Mouse (Mus musculus) heart, embryonic 12.5 days (tissue): ENCODE data around the gene Syt17. TPM values are rescaled to one million over a fixed set of nuclear protein-coding genes. Genes with fewer than 3 reads are reported as not detected.

Experiments used
- ATAC-seq: fragments of 200-750 bp; cut with Nextera tagmentation; 2 replicates; pipeline ENCODE4 v1.8.0; 2017; ENCODE audit warnings: moderate TSS enrichment, moderate library complexity; ENCODE audit not compliant: insufficient number of reproducible peaks, low FRiP score
- H3K27ac ChIP-seq: fragments of 300-500 bp; sonication (generic); 2 replicates; pipeline ENCODE4 v1.5.1; 2016; ENCODE audit warnings: mild to moderate bottlenecking, moderate library complexity; ENCODE audit not compliant: poor library complexity, severe bottlenecking
- H3K27me3 ChIP-seq: fragments of 300-500 bp; sonication (generic); replicated peaks from 2 replicates; pipeline ENCODE4 v1.6.1; 2016; ENCODE audit warnings: mild to moderate bottlenecking, moderate library complexity
- H3K36me3 ChIP-seq: fragments of 300-500 bp; sonication (generic); 2 replicates; pipeline ENCODE4 v1.6.1; 2016; ENCODE audit warnings: mild to moderate bottlenecking, moderate library complexity
- H3K4me1 ChIP-seq: fragments of 300-500 bp; sonication (generic); replicated peaks from 2 replicates; pipeline ENCODE4 v1.6.1; 2016; ENCODE audit warnings: mild to moderate bottlenecking
- H3K4me2 ChIP-seq: fragments of 300-500 bp; sonication (generic); 2 replicates; pipeline ENCODE4 v1.6.1; 2016; ENCODE audit warnings: mild to moderate bottlenecking, moderate library complexity
- H3K4me3 ChIP-seq: fragments of 300-500 bp; sonication (generic); 2 replicates; pipeline ENCODE4 v1.5.1; 2016; ENCODE audit warnings: mild to moderate bottlenecking
- H3K9ac ChIP-seq: fragments of 300-500 bp; sonication (generic); 2 replicates; pipeline ENCODE4 v1.6.1; 2016; ENCODE audit warnings: mild to moderate bottlenecking, moderate library complexity
- H3K9me3 ChIP-seq: fragments of 300-500 bp; sonication (generic); replicated peaks from 2 replicates; pipeline ENCODE4 v1.6.1; 2016; ENCODE audit warnings: mild to moderate bottlenecking, moderate library complexity
- WGBS: fragments of 180-500 bp; shearing (Covaris S2); methylation state at CpG from one replicate; pipeline ENCODE4 v1.1.7; 2016; 5-methylcytosine and 5-hydroxymethylcytosine counted together
- polyA plus RNA-seq: library from polyadenylated mRNA; unstranded; fragments of >200 nt; fragmentation: Nextera tagmentation; extraction: Ambion mirVana; gene quantifications from 2 replicates; pipeline ENCODE4 v1.2.1, GENCODE M21; 2016

Gene Syt17
- polyA plus RNA-seq, 1 experiment from 2014 or later: 1.2 TPM

DNA sequence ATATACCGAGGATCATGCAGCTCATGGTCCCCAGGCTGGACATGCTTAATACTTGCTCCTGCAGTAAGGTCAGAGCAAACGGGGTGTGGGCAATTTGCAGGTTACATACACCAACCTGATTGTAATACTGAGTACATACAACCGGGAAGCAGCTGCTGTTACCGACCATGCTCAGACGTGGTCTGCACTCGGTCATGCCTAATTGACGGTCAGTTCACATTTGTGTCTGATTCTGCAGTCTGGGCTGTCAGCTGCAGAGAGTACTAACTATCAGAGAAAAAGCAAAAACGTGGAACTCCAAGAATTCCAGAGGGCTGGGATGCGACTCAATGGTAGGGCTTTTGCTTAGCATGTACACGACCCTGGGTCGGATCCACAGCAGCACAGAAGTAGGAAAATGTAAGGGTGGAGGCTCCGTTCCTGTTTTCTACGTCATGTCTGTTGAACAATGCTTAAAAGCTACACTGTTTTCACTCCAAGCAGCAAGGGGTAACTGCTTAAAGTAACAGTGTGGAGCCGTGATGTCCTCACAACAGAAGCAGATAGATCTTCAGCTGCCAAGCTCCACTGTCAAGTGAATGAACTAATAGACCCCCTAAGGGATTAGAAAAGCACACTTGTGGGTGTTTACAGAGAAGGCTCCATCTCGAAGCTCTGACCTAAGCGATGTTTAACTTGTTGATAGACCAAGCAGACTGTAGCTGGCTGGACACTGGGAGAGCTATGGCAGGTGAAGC is 13.5 kb upstream of the Syt17 start:
- 55% methylated on average over 16 of the region's 16 CpGs for WGBS
- no peak overlapping the region for H3K9ac ChIP-seq
- no peak overlapping the region for H3K4me3 ChIP-seq
- ATAC-seq: no peak
- no peak overlapping the region for H3K4me2 ChIP-seq
- no peaks in the 10 kb centered on the region for H3K36me3 ChIP-seq
- no peak overlapping the region for H3K27ac ChIP-seq
- no peaks in the 10 kb centered on the region for H3K27me3 ChIP-seq
- no peaks in the 10 kb centered on the region for H3K9me3 ChIP-seq
- H3K4me1 ChIP-seq: peaks cover 17% of the 10 kb centered on the region

DNA sequence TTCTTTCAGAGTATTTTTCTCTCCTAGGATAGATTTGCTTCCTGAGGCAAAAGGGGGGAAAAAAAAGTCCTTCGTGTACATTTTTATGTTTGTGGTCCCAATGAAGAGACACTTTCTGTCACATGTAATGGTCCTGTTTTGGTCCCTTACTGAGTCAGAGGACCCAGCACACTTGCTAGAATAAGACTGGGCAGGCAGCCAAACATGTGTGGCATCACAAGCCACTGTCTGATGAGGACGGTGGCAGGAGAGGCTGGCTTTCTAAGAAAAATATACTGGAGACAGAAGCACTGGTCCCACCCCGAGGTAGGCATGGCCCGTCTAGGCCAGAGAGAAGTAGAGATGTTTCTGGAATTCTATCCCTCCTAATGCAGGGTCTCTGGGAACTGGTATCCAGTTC is 5.7 kb upstream of the Syt17 start:
- H3K4me1 ChIP-seq: no peaks in the 10 kb centered on the region
- no peak for ATAC-seq
- H3K9ac ChIP-seq: no peak overlapping the region
- no peak overlapping the region for H3K4me3 ChIP-seq
- no peaks in the 10 kb centered on the region for H3K9me3 ChIP-seq
- H3K36me3 ChIP-seq: no peaks in the 10 kb centered on the region
- no peak overlapping the region for H3K4me2 ChIP-seq
- WGBS: 56% methylated on average over 4 of the region's 4 CpGs
- no peak overlapping the region for H3K27ac ChIP-seq
- H3K27me3 ChIP-seq: peaks cover 21% of the 10 kb centered on the region

DNA sequence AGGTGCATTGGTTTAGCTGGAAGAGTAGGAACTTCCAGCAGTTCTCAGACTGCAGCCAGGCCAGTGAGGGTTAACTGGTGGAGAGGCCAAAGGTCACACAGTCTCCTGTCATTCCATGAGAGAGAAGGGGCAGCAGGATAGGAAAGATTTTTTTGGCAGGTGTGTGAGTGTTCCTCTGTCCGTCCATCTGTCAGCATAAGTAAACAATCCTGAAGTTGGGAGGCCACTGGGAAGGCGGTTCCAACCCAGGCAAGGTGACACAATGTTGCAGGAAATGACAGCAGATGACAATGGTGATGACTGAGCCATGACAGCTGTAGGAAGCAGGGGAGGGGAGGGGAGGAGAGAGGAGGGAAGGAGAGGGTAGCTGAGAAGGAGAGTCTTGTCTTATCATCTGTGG is 4.9 kb upstream of the Syt17 start:
- no peak overlapping the region for H3K4me2 ChIP-seq
- peaks cover 26% of the 10 kb centered on the region for H3K27me3 ChIP-seq
- no peaks in the 10 kb centered on the region for H3K9me3 ChIP-seq
- H3K27ac ChIP-seq: no peak overlapping the region
- no peak overlapping the region for H3K9ac ChIP-seq
- H3K4me3 ChIP-seq: no peak overlapping the region
- H3K36me3 ChIP-seq: no peaks in the 10 kb centered on the region
- no peak for ATAC-seq
- 17% methylated on average over 2 of the region's 2 CpGs for WGBS
- H3K4me1 ChIP-seq: peaks cover 6% of the 10 kb centered on the region

DNA sequence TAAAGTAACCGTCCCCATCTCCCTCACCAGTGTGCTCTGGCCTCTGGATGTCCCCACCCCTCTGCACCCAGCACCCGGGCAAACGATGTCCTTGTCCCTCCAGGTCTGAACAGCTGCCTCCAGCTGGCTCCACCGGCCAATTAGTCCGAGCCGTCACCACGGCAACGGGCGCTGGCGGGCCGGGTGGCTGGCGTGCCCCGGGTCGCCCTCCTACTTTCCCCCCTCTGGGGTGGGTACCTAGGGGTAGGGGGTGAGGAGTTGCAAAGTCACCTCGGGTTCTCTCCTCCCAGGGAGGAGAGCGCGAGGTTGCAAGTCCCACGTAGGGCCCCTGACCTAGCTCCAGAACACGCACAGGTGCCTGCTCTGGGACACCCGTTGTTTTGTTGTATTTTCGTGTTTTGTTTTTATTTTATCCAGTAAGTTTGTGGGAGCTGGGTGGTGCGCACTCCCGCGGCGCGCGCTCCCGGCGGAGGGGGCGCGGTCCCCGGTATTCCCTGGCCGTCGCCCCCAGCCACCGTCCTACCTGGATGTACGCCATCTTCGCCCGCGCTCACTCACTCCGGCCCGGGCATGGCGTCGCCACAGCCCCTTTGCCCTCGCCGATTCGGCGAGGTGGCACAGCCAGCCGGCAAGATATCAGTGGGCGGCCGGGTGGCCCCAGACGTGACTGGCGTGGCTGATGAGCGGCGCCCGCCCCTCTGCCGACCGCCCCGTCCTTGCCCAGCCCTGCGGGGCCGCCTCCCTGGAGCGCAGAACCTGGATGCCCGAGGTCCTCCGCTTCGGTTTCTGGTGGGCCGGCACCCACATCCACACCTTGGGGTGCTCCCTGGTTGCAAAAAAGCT is 510 bp downstream of the Syt17 start:
- no peak overlapping the region for H3K27ac ChIP-seq
- under 1% methylated on average over 65 of the region's 65 CpGs for WGBS
- H3K27me3 ChIP-seq: peaks cover 70% of the 10 kb centered on the region
- no peaks in the 10 kb centered on the region for H3K36me3 ChIP-seq
- peak overlapping the region; percentile 91 for H3K4me2 ChIP-seq
- H3K4me1 ChIP-seq: peaks cover 18% of the 10 kb centered on the region
- peak overlapping the region; percentile 60 for H3K4me3 ChIP-seq
- H3K9ac ChIP-seq: peak overlapping the region; percentile 61
- ATAC-seq: peak; percentile 26
- no peaks in the 10 kb centered on the region for H3K9me3 ChIP-seq

DNA sequence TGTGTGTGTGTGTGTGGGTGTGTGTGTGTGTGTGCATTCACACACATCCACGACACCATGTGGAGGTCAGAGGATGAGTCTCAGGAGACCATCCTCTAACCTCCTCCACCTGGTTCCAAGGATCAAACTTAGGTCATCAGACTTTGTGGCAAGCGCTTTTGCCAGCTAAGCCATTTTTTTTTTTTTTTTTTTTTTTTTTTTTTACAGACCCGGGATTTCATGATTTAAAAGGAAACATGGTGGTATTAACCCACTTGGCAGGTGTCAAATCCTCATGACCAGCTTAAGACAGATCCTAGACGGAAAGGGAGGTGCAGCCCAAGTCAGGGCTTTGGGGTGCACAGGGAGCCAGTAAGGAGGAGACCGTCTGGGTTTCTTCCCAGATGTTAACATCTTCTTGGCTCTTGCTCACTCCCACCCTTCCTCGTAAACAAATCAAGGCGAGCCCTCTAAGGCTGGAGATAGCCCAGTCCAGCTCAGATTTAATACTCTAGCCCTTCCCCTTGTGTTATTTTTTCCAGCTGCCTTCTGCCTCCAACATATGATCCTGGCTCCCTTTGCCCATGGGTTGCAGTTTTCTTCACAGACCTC is 4.0 kb downstream of the Syt17 start:
- Histone ChIP-seq H3K4me2 (no peak overlapping the region), H3K27me3 (peaks cover 61% of the 10 kb centered on the region), H3K9ac (no peak overlapping the region), H3K4me1 (peaks cover 18% of the 10 kb centered on the region), H3K9me3 (no peaks in the 10 kb centered on the region), H3K4me3 (no peak overlapping the region), H3K27ac (no peak overlapping the region), H3K36me3 (no peaks in the 10 kb centered on the region)
- WGBS: 44% methylated on average over 7 of the region's 7 CpGs
- no peak for ATAC-seq

DNA sequence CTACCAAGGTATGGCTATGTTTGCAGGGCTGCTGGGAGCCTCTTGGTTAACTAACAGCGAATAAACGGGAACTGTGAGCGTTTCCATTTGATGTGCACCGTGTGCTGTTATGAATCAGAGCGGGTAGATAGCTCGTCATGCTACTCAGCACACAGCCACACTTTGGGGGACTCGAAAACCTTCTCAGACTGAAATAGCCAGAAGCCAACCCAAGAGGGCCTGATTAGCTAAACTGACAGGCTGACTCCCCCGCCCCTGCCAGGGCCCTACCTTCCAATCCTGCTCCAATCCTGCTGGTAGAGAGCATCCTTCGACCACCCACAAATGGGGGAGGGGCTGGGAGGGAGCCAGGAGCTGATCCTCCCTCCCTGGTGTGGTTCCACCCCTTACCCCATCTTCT is 4.7 kb downstream of the Syt17 start:
- WGBS: 5% methylated on average over 9 of the region's 9 CpGs
- no peaks in the 10 kb centered on the region for H3K36me3 ChIP-seq
- no peak for ATAC-seq
- peaks cover 61% of the 10 kb centered on the region for H3K27me3 ChIP-seq
- H3K4me2 ChIP-seq: peak overlapping the region; percentile 29
- no peaks in the 10 kb centered on the region for H3K9me3 ChIP-seq
- no peak overlapping the region for H3K9ac ChIP-seq
- peaks cover 16% of the 10 kb centered on the region for H3K4me1 ChIP-seq
- no peak overlapping the region for H3K27ac ChIP-seq
- no peak overlapping the region for H3K4me3 ChIP-seq

DNA sequence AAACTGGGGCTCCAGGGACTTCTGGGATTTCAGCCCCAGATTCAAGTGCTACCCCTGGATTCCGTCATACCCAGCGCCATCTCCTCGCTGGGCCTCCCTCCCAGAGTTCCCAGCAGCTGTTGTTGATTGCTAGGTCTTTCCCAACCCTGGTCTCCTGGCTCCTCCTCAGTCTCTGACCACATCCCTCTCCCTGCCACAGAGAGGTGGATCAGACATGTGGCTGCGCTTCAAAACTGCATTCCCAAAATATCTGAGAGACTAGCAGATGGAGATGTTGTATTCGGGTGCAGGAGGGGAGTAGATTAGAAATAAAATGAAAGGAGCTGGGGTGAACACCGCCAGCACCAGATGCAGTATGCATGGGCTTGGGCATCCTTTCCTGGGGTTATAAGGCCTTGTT is 6.5 kb downstream of the Syt17 start:
- Histone ChIP-seq H3K9ac (no peak overlapping the region), H3K4me1 (peaks cover 6% of the 10 kb centered on the region), H3K27me3 (peaks cover 47% of the 10 kb centered on the region), H3K27ac (no peak overlapping the region), H3K4me2 (no peak overlapping the region), H3K4me3 (no peak overlapping the region), H3K36me3 (no peaks in the 10 kb centered on the region), H3K9me3 (no peaks in the 10 kb centered on the region)
- ATAC-seq: no peak
- 71% methylated on average over 6 of the region's 6 CpGs for WGBS

DNA sequence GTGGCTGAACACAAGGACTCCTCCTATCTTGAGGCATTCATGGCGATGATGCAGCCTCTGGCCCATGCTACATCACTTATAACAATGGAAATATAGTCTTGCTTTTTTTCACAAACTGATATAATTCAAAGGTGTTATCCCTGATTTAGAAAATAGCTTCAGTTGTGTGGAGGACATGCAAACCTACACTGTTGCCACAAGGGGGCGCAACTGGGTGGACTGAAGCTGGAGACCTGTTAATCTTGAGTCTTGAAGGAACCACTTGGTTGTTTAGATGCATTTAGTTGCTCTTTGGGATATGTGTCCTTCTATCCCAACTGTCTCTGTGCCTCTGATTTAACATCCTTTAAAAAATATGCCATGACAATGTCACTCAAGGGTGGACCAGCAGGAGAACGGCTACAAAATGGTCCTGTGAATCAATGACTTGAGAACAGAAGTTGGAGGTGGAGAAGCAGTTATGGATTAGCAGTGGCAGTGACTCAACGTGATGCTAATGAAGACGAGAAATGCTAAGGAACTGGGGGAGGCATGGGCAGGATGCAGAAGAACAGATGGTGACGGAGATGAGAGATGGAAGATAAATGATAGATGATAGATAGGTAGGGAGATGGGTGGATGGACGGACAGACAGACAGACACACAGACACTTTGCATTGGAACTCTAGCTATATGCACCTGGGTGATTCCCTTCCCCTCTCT is 10.8 kb downstream of the Syt17 start:
- Histone ChIP-seq H3K4me1 (no peaks in the 10 kb centered on the region), H3K4me2 (no peak overlapping the region), H3K9me3 (peaks cover 6% of the 10 kb centered on the region; the same call in 1 of the 2 replicates), H3K4me3 (no peak overlapping the region), H3K27me3 (peaks cover 11% of the 10 kb centered on the region), H3K36me3 (no peaks in the 10 kb centered on the region), H3K27ac (no peak overlapping the region), H3K9ac (no peak overlapping the region)
- no peak for ATAC-seq
- 49% methylated on average over 7 of the region's 7 CpGs for WGBS

DNA sequence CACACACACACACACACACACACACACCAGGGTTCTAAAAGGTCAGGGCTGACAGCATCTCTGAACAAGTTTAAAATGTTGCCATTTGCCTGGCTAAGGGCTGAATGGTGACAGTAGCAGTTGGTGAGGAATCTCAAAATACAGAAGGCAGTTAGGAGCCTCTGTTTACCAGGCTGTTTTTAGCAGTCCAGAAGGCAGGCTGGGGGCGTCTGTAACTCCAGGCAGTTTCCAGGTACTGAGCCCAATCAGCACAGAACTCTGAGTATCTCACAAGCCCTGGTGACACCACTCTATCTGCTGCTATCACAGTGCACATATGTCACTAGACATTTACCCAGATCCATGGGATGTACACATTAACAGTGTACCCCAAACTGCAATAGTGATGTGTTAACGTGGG is 19.1 kb downstream of the Syt17 start:
- WGBS: 76% methylated on average over 2 of the region's 2 CpGs
- H3K9me3 ChIP-seq: peaks cover 1% of the 10 kb centered on the region; the same call in 1 of the 2 replicates
- H3K9ac ChIP-seq: no peak overlapping the region
- no peaks in the 10 kb centered on the region for H3K27me3 ChIP-seq
- no peak for ATAC-seq
- H3K4me1 ChIP-seq: no peaks in the 10 kb centered on the region
- H3K36me3 ChIP-seq: no peaks in the 10 kb centered on the region
- H3K4me3 ChIP-seq: no peak overlapping the region
- no peak overlapping the region for H3K4me2 ChIP-seq
- no peak overlapping the region for H3K27ac ChIP-seq

DNA sequence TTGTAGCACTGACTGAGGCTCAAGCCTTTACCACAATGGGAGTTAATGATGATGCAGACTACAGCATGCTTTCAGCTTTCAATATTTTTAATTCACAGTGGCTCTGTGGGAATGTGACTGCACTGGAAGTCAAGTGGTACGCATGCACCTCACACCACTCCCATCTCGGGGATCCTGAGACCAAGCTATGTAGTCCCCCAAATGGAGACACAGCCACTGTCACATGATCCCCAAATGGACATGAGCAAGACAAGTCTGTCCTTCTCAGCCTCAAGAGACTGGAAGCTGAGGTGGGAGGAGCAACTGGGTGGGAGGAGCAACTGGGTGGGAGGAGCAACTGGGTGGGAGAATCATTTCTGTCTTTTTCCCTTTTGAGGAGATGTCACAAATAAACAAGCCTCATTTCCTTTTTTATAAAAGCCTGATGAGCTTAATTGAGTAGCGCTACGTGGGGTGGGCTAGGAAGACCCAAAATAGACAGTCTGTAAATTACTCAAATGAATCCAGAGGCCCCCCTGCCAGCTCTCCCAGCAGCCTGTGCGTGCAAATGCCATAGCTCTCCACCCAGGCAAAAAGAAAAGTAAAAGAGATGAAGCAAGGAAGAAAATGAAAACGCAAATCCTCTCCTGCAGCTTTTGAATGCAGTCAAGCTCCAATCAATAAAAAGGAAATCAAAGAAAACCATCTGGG is 28.4 kb downstream of the Syt17 start:
- Histone ChIP-seq H3K9me3 (no peaks in the 10 kb centered on the region), H3K4me2 (no peak overlapping the region), H3K27ac (no peak overlapping the region), H3K4me3 (no peak overlapping the region), H3K9ac (no peak overlapping the region), H3K4me1 (no peaks in the 10 kb centered on the region), H3K36me3 (no peaks in the 10 kb centered on the region), H3K27me3 (peaks cover 9% of the 10 kb centered on the region; the same call in 1 of the 2 replicates)
- no peak for ATAC-seq
- 67% methylated on average over 6 of the region's 6 CpGs for WGBS
